Mouse (Mus musculus) kidney, adult 2 months (tissue): ENCODE data around the gene Proca1.

Source experiments
- CTCF ChIP-seq: fragments of 200-500 bp; conservative IDR thresholded peaks from 2 replicates; pipeline ENCODE4 v1.5.1; 2011; ENCODE audit warnings: low read depth, mild to moderate bottlenecking, control low read depth, low read length, moderate library complexity, mixed read lengths; ENCODE audit not compliant: insufficient read depth, insufficient read length
- POLR2A ChIP-seq: fragments of 200-500 bp; IDR thresholded peaks from one replicate; pipeline ENCODE4 v1.6.1; 2011; ENCODE audit warnings: low read depth, low read length, control low read depth

- TF ChIP-seq CTCF, result no peak
- no peak for TF ChIP-seq POLR2A
Observed at GRCm38 (mm10) chr11:78205361-78206206, 12.4 kb downstream of the Proca1 start.
